Mouse (Mus musculus) midbrain, embryonic 13.5 days (tissue): Measurements from ENCODE around the gene Id3. TPM values are rescaled to one million over a fixed set of nuclear protein-coding genes. Genes with fewer than 3 reads are reported as not detected.
A peak's percentile ranks its signal among the peaks of the same experiment; 100 is the strongest.

Experiments used
- ATAC-seq: fragments of 200-750 bp; cut with Nextera tagmentation; 2 replicates; pipeline ENCODE4 v1.8.0; 2017; ENCODE audit warnings: mild to moderate bottlenecking, moderate TSS enrichment, moderate library complexity
- H3K27ac ChIP-seq: fragments of 300-500 bp; sonication (generic); 2 replicates; pipeline ENCODE4 v1.5.1; 2015; ENCODE audit warnings: inconsistent platforms, mild to moderate bottlenecking, moderate library complexity
- H3K27me3 ChIP-seq: fragments of 300-500 bp; sonication (generic); 2 replicates; pipeline ENCODE4 v1.6.1; 2015; ENCODE audit warnings: mild to moderate bottlenecking, inconsistent platforms
- H3K36me3 ChIP-seq: fragments of 300-500 bp; sonication (generic); 2 replicates; pipeline ENCODE4 v1.6.1; 2015; ENCODE audit warnings: mild to moderate bottlenecking, inconsistent platforms
- H3K4me1 ChIP-seq: fragments of 300-500 bp; sonication (generic); replicated peaks from 2 replicates; pipeline ENCODE4 v1.6.1; 2015; ENCODE audit warnings: inconsistent platforms
- H3K4me2 ChIP-seq: fragments of 300-500 bp; sonication (generic); replicated peaks from 2 replicates; pipeline ENCODE4 v1.6.1; 2015; ENCODE audit warnings: moderate library complexity, mild to moderate bottlenecking, inconsistent platforms
- H3K4me3 ChIP-seq: fragments of 300-500 bp; sonication (generic); replicated peaks from 2 replicates; pipeline ENCODE4 v1.5.1; 2015; ENCODE audit warnings: mild to moderate bottlenecking, inconsistent platforms
- H3K9ac ChIP-seq: fragments of 300-500 bp; sonication (generic); replicated peaks from 2 replicates; pipeline ENCODE4 v1.6.1; 2015; ENCODE audit warnings: mild to moderate bottlenecking, inconsistent platforms
- H3K9me3 ChIP-seq: fragments of 300-500 bp; sonication (generic); 2 replicates; pipeline ENCODE4 v1.6.1; 2016; ENCODE audit warnings: mild to moderate bottlenecking, inconsistent platforms
- WGBS: fragments of 180-500 bp; shearing (Covaris S2); methylation state at CpG from one replicate; pipeline ENCODE4 v1.1.7; 2015; 5-methylcytosine and 5-hydroxymethylcytosine counted together
- polyA plus RNA-seq: library from polyadenylated mRNA; unstranded; fragments of >200 nt; fragmentation: Nextera tagmentation; extraction: Ambion mirVana; gene quantifications from 2 replicates; pipeline ENCODE4 v1.2.1, GENCODE M21; 2015

Id3 gene
- polyA plus RNA-seq, 1 experiment from 2014 or later = 214 TPM

DNA sequence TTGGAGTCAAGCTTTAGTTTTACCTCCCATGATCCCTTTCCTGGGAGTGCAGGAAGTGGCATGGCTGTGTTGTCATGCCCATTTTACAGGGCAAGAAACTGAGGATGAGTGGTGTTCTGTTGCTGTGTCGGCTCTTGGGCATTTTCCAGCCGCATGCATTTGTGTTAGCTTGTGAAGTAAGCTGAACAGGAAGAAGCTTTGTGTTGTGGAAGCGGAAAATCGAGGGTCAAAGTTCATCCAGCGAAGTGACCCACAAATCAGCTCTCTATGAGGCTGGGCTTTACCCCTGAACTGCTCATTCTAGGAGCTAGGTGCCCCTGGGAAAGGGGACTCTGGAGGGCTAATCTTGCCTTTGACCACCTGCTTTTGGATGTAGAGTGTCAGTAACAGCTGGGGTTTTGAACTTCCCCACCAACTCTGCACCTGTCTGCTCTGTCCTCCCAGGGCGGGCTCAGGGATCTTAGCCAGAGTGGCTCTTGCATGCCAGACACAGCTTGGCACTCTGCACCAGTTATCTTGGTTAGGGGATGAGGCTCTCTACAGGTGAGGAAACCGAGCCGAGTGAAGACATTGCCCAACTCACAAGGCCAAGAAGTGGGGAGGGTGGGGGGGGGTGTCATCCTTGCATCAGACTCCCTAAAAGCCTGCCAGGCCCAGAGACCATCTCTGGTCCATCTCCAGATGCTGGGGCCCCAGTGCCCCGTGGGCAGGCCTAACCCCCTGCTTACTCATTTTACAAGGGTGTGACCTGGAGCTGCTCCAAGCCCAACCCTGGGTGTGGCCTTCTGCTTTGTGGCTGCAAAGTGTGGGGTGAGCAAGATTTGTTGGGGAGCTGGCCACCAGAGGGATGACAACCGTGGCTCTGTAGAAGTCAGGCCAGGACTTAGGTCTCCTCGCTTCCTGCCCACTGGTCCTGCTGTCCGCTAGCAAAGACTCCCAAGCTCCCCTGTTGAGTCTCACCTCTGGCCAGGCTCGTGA is 31.2 kb downstream of the Id3 start:
- H3K4me2 ChIP-seq = peak overlapping the region; percentile 100
- H3K9ac ChIP-seq = no peak overlapping the region
- peak overlapping the region; percentile 71; the same call in 1 of the 2 replicates for H3K4me3 ChIP-seq
- no peak for ATAC-seq
- WGBS = 64% methylated on average over 13 of the region's 13 CpGs
- no peaks in the 10 kb centered on the region for H3K9me3 ChIP-seq
- H3K27me3 ChIP-seq = peaks cover 5% of the 10 kb centered on the region; the same call in 1 of the 2 replicates
- no peak overlapping the region for H3K27ac ChIP-seq
- no peaks in the 10 kb centered on the region for H3K36me3 ChIP-seq
- peaks cover 58% of the 10 kb centered on the region for H3K4me1 ChIP-seq

DNA sequence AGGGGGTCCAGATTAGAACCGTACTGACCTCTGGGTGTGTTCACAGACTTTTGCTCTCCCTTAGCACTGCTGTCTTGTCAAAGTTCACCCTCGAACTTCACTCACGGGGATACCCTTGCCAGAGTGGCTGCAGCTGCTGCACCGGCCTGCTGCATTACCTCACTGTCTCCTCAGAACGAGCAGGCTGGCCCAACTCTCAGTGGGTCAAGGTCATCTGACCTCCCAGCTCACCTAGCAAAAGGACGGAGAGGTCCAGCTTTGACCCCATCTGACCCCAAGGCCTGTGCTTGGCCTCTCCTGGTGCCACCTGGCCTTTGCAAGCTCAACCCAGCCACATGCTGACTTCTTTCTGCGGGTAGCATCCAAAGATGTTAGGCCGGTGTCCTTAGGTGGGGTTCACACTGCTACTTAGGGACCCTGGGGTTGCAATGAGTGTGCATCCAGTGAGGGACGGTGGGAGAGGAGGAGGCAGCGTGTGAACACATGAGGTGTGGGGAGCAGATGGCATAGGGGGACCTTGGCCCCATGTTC is 32.8 kb downstream of the Id3 start:
- no peak for ATAC-seq
- no peak overlapping the region for H3K4me3 ChIP-seq
- no peaks in the 10 kb centered on the region for H3K9me3 ChIP-seq
- H3K36me3 ChIP-seq = no peaks in the 10 kb centered on the region
- 74% methylated on average over 10 of the region's 10 CpGs for WGBS
- H3K9ac ChIP-seq = no peak overlapping the region; the same call in none of the 2 replicates
- H3K27me3 ChIP-seq = peaks cover 5% of the 10 kb centered on the region; the same call in 1 of the 2 replicates
- H3K4me1 ChIP-seq = peaks cover 71% of the 10 kb centered on the region
- no peak overlapping the region for H3K4me2 ChIP-seq
- H3K27ac ChIP-seq = no peak overlapping the region; the same call in 1 of the 2 replicates

DNA sequence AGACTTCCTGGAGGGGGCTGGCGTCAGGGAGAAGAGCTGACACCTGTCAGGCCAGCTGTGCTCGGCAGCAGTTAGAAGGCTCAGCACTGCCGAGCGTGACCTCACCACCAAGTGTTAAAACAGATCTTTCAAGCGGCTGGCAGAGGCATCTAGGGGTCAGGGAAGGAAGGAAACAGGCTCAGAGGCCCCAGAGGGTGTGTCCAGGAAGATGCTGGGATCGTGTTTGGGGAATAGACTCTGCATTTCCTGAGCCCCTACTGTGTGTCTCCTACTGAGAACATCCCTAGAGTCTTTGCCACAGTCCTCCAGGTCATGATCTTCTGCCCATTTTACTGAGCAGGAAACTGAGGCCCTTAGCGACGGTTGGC is 33.9 kb downstream of the Id3 start:
- no peak for ATAC-seq
- H3K4me1 ChIP-seq = peaks cover 69% of the 10 kb centered on the region
- peaks cover 5% of the 10 kb centered on the region; the same call in 1 of the 2 replicates for H3K27me3 ChIP-seq
- H3K4me2 ChIP-seq = no peak overlapping the region
- WGBS = 47% methylated on average over 8 of the region's 8 CpGs
- H3K36me3 ChIP-seq = no peaks in the 10 kb centered on the region
- H3K9me3 ChIP-seq = no peaks in the 10 kb centered on the region
- H3K9ac ChIP-seq = no peak overlapping the region
- no peak overlapping the region for H3K4me3 ChIP-seq
- H3K27ac ChIP-seq = peak overlapping the region; percentile 49

DNA sequence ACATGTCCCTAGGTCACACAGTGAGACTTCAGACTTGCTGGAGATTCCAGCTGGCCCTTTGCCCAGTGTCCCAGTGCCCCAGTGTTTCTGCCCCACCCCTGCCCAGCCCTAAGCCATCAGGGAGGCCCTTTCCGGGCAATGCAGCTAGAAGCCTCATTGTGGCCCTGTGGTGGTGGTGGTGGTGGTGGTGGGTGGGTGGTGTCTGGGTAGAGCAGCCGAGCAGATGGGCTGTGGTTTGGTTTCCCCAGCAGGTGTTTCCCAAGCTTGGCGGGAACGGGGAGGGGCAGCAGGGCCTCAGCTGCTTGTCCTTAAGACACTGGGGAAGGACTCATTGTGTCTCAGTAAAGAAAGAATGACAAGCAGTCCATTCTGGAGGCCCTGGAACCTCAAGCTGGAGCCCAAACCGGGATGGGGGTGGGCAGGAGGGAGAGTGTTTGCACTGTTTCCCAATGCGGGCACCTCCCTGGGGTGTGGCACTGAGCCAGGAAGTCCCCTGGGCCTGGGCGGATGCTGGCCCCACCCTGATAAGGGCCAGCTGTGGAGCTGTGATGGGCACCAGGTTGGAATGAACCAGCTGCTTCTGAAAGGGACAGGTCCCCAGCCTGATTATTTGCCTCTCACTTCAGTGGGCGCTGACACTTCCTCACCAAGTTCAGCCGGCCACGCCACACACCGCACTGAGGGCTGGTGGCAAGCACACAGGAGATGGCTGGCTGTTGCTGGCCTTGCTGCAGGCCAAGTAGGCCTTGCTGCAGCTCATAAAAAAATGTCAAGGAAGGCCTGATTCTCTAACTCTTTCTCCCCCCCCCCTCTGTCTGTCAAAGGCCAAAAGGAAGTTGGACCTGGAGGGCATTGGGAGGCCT is 34.5 kb downstream of the Id3 start:
- 40% methylated on average over 11 of the region's 11 CpGs for WGBS
- H3K4me1 ChIP-seq = peaks cover 63% of the 10 kb centered on the region
- ATAC-seq = peak; percentile 51

DNA sequence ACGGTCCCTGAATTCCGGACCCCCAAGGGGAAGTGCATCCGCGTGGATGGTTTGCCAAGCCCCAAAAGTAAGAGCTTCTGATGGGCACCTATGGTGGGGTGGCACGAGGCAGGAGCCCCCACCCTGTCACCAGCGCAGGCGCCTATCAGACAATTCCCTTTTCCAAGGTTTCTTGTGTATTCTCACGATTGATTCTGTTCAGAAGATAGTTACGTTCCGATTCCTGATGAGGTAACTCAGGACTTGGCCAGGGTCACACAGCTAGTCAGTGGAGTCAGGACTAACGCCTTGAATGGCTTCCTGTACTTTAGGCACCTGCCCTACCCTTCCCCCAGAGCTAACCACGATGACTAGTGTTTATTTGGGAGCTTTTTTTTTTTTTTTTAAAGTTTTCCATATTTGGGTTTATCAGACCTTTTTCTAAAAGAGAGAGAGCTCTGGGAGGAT is 35.2 kb downstream of the Id3 start:
- peak overlapping the region; percentile 49; the same call in 1 of the 2 replicates for H3K27ac ChIP-seq
- H3K4me1 ChIP-seq = peaks cover 56% of the 10 kb centered on the region
- H3K9ac ChIP-seq = no peak overlapping the region

More for the DNA sequence above, 34.5 kb downstream of the Id3 start:
- peak overlapping the region; percentile 49 for H3K27ac ChIP-seq
- no peak overlapping the region for H3K9ac ChIP-seq
- H3K4me2 ChIP-seq = no peak overlapping the region
- H3K4me3 ChIP-seq = no peak overlapping the region
- H3K27me3 ChIP-seq = peaks cover 5% of the 10 kb centered on the region; the same call in 1 of the 2 replicates
- H3K9me3 ChIP-seq = no peaks in the 10 kb centered on the region
- H3K36me3 ChIP-seq = no peaks in the 10 kb centered on the region

DNA sequence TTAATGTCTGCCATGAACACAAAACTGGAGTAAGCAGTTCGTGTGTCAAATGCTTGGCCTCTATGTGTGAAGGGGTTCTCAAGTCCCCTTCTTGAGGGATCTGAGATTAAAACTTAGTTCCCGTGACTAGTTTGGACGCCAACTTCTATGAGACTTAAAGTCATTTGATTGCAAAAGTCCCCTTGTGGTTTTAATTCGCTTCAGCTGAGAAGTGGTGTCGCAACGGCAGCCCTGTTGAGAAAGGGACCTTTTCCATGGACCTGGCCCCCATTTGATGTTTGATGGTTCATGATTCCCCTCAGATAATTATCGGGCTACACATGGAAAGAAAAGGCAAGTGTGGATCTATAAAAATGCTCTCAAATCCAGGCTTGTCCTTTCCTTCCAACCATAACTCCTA is 36.2 kb downstream of the Id3 start:
- H3K4me1 ChIP-seq = peaks cover 48% of the 10 kb centered on the region

More for the DNA sequence above, 35.2 kb downstream of the Id3 start:
- Histone ChIP-seq H3K27me3 (no peaks in the 10 kb centered on the region), H3K36me3 (no peaks in the 10 kb centered on the region), H3K4me3 (no peak overlapping the region), H3K4me2 (no peak overlapping the region), H3K9me3 (no peaks in the 10 kb centered on the region)
- WGBS = 88% methylated on average over 12 of the region's 12 CpGs
- ATAC-seq = no peak

DNA sequence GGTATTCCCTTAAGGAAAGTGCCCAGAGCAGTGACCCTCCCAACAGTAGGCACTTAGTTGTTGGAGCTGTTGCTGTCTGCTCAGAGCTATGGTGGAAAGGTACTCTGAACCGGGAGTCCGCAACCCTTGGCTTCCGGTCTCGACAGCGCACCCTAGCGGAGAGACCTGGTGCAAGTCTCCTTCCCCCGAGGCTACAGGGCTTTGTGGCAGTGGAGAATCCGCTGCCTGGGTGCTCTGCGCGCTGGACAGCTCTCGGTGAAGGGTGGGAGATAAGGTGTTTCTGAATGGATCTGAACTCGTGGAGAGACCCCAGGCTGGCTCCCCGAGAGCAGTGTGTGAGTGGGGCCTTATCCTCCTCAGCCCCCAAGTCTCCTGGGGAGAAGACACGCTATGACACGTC is 36.7 kb downstream of the Id3 start:
- no peaks in the 10 kb centered on the region for H3K36me3 ChIP-seq
- WGBS = 3% methylated on average over 15 of the region's 15 CpGs
- no peak overlapping the region for H3K27ac ChIP-seq
- H3K9ac ChIP-seq = peak overlapping the region; percentile 53
- peak; percentile 57 for ATAC-seq
- no peaks in the 10 kb centered on the region for H3K9me3 ChIP-seq
- no peaks in the 10 kb centered on the region for H3K27me3 ChIP-seq
- peak overlapping the region; percentile 32 for H3K4me3 ChIP-seq
- H3K4me2 ChIP-seq = peak overlapping the region; percentile 54
- H3K4me1 ChIP-seq = peaks cover 44% of the 10 kb centered on the region

More for the DNA sequence above, 36.2 kb downstream of the Id3 start:
- H3K9me3 ChIP-seq = no peaks in the 10 kb centered on the region
- peak overlapping the region; percentile 54 for H3K4me2 ChIP-seq
- no peaks in the 10 kb centered on the region for H3K27me3 ChIP-seq
- H3K36me3 ChIP-seq = no peaks in the 10 kb centered on the region
- 91% methylated on average over 7 of the region's 7 CpGs for WGBS
- H3K27ac ChIP-seq = no peak overlapping the region
- no peak overlapping the region for H3K9ac ChIP-seq
- no peak overlapping the region for H3K4me3 ChIP-seq
- no peak for ATAC-seq

DNA sequence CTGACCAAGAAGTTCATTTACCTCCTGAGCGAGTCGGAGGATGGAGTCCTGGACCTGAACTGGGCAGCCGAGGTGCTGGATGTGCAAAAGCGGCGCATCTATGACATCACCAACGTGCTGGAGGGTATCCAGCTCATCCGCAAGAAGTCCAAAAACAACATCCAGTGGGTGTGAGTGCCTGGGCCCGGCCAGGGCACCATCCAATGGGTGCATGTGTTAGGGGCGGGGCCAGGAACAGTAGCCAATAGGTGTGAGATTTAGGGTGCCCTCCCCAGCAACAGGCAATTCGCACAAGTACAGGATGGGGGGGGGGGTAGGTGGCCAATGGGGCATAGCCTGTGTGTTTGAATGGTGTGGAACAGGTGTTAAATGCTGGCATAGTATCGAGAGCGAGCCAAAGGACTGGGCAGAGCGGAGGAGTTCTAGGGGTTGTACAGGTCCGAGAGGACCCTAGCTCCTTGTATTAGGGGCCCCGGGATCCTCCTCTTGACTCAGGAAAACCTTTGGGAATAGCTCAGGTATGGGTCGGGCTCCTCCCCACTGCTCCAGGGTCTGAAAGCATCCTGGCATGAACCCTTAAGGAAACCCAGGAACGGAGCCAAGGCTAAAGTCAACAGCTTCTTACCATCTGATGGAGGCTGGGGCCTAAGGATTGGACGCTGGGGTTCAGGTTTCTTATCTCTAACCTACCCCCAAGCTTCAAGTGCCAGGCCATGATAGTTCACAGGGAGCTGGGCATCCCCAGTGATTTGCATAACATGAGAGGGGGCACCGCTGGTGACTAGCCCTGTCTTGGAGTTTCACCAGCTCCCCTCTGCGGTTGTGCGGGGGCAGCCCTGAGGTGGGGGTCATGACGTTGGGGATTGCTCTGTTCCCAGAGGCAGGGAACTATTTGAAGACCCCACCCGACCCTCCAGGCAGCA is 37.4 kb downstream of the Id3 start:
- H3K4me2 ChIP-seq = peak overlapping the region; percentile 54
- H3K4me3 ChIP-seq = peak overlapping the region; percentile 32
- no peaks in the 10 kb centered on the region for H3K27me3 ChIP-seq
- H3K9me3 ChIP-seq = no peaks in the 10 kb centered on the region
- H3K4me1 ChIP-seq = peaks cover 44% of the 10 kb centered on the region
- H3K36me3 ChIP-seq = no peaks in the 10 kb centered on the region
- no peak overlapping the region for H3K27ac ChIP-seq
- peak; percentile 79 for ATAC-seq
- WGBS = 21% methylated on average over 23 of the region's 23 CpGs
- peak overlapping the region; percentile 53 for H3K9ac ChIP-seq

DNA sequence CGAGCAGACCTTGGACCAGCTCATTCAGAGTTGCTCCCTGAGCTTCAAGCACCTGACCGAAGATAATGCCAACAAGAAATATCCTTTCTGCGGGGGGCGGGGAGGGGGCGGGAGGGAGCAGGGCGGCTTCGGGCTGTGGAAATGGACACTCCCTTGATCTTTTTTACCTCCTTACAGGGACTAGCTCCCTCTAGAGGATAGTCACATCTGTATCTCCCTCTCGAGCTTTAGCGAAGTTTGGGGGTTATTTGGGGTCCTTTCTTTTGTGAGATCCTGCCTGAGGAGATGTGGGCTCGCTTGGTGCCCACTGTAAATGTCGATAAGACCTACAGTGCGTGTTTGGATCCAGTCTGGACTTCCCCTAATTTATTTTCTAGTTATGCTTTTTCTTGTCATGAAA is 38.1 kb downstream of the Id3 start:
- Histone ChIP-seq H3K9ac (no peak overlapping the region), H3K4me3 (no peak overlapping the region), H3K9me3 (no peaks in the 10 kb centered on the region), H3K36me3 (0 out of 2 replicates have a peak, but pooled peaks cover 2% of the 10 kb centered on the region), H3K4me1 (peaks cover 37% of the 10 kb centered on the region), H3K27me3 (no peaks in the 10 kb centered on the region), H3K4me2 (peak overlapping the region; percentile 54; the same call in 1 of the 2 replicates), H3K27ac (no peak overlapping the region)
- WGBS = 27% methylated on average over 12 of the region's 12 CpGs
- ATAC-seq = no peak

DNA sequence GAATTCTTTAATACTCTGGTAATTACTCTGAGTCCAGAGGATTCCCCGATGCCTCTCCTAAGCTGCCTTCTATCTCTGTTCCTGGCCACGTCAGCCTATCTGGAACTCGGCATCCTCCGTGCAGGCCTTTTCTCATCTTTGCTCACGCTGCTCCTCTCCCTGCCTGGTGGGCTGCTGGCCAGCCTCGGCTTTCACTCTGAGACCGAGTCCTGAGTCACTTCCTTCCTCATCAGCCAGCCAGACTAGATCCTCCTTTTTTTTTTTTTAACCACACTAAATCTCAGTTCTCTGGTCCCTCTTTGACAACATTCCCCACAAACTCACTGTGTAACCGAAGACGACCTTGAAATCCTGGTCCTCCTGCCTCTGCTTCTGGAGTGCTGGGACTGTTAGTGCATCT is 42.1 kb downstream of the Id3 start:
- H3K4me3 ChIP-seq = no peak overlapping the region
- H3K4me2 ChIP-seq = no peak overlapping the region
- peaks cover 11% of the 10 kb centered on the region; the same call in 1 of the 2 replicates for H3K36me3 ChIP-seq
- H3K9me3 ChIP-seq = no peaks in the 10 kb centered on the region
- no peak overlapping the region for H3K27ac ChIP-seq
- WGBS = 89% methylated on average over 9 of the region's 9 CpGs
- H3K9ac ChIP-seq = no peak overlapping the region
- H3K4me1 ChIP-seq = peaks cover 11% of the 10 kb centered on the region
- no peak for ATAC-seq
- H3K27me3 ChIP-seq = no peaks in the 10 kb centered on the region

DNA sequence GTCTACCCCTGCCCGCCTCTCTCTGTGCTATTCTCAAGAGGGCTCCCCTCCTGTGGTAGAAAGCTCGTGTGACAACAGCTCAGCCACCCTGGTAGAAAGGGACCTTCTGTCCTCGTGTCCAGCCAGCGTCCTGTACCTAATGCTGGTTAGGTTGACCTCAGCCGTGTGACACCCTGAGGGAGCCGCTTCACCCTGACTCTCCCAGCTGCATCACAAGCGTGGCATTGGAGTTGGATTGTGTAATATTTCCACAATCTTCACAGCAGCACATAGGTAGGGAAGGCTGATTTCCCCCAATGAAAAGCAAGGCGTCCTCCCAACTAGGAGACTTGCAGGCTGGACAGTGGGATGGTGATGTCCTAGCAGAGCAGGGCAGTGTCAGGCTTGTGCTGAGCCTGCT is 43.0 kb downstream of the Id3 start:
- H3K9ac ChIP-seq = no peak overlapping the region
- 91% methylated on average over 8 of the region's 8 CpGs for WGBS
- H3K4me1 ChIP-seq = peaks cover 2% of the 10 kb centered on the region; the same call in 1 of the 2 replicates
- H3K27me3 ChIP-seq = no peaks in the 10 kb centered on the region
- no peak for ATAC-seq
- peaks cover 14% of the 10 kb centered on the region; the same call in 1 of the 2 replicates for H3K36me3 ChIP-seq
- H3K27ac ChIP-seq = no peak overlapping the region
- H3K9me3 ChIP-seq = no peaks in the 10 kb centered on the region
- no peak overlapping the region for H3K4me3 ChIP-seq
- no peak overlapping the region for H3K4me2 ChIP-seq
